Mouse (Mus musculus) heart, embryonic 14.5 days (tissue): ENCODE results near the gene Pirt. TPM values are rescaled to one million over a fixed set of nuclear protein-coding genes. Genes with fewer than 3 reads are reported as not detected.

Experiments
- ATAC-seq: fragments of 200-750 bp; cut with Nextera tagmentation; 2 replicates; pipeline ENCODE4 v1.8.0; 2017; ENCODE audit warnings: low read depth, moderate TSS enrichment; ENCODE audit not compliant: insufficient number of reproducible peaks, insufficient read depth, low FRiP score
- H3K27ac ChIP-seq, 2 experiments: fragments of 200-500 bp in 1 of 2; fragments of 300-500 bp in 1 of 2; sonication (generic) in 1 of 2; replicated peaks in 1 of 2; 2 replicates each; pipeline ENCODE4 v1.5.1; 2012 to 2014; ENCODE audit warnings: low read depth in 2 of 2, low read length in 2 of 2, control low read depth in 1 of 2, mild to moderate bottlenecking in 1 of 2, mixed read lengths in 1 of 2; ENCODE audit not compliant: control insufficient read depth in 1 of 2, insufficient read depth in 1 of 2
- H3K27me3 ChIP-seq: fragments of 300-500 bp; sonication (generic); 2 replicates; pipeline ENCODE4 v1.6.1; 2014; ENCODE audit warnings: mild to moderate bottlenecking, low read length, control low read depth; ENCODE audit not compliant: control insufficient read depth, insufficient read depth
- H3K36me3 ChIP-seq: fragments of 300-500 bp; sonication (generic); 2 replicates; pipeline ENCODE4 v1.6.1; 2014; ENCODE audit warnings: mild to moderate bottlenecking, control low read depth, low read length, mixed read lengths; ENCODE audit not compliant: control insufficient read depth, insufficient read depth
- H3K4me1 ChIP-seq, 2 experiments: fragments of 200-500 bp in 1 of 2; fragments of 300-500 bp in 1 of 2; sonication (generic) in 1 of 2; 2 replicates each; pipeline ENCODE4 v1.6.1; 2012 to 2014; ENCODE audit warnings: low read length in 2 of 2, control low read depth in 1 of 2, mixed read lengths in 1 of 2; ENCODE audit not compliant: control insufficient read depth in 2 of 2, insufficient read depth in 2 of 2
- H3K4me2 ChIP-seq: fragments of 300-500 bp; sonication (generic); 2 replicates; pipeline ENCODE4 v1.6.1; 2014; ENCODE audit warnings: mild to moderate bottlenecking, low read length
- H3K4me3 ChIP-seq, 2 experiments: fragments of 200-500 bp in 1 of 2; fragments of 300-500 bp in 1 of 2; sonication (generic) in 1 of 2; 2 replicates each; pipeline ENCODE4 v1.5.1; 2012 to 2014; ENCODE audit warnings: low read length in 2 of 2, mild to moderate bottlenecking in 2 of 2, control low read depth in 1 of 2, low read depth in 1 of 2, moderate library complexity in 1 of 2; ENCODE audit not compliant: control insufficient read depth in 1 of 2, insufficient read depth in 1 of 2
- H3K9ac ChIP-seq: fragments of 300-500 bp; sonication (generic); 2 replicates; pipeline ENCODE4 v1.6.1; 2014; ENCODE audit warnings: mild to moderate bottlenecking, low read length
- H3K9me3 ChIP-seq: fragments of 300-500 bp; sonication (generic); 2 replicates; pipeline ENCODE4 v1.6.1; 2016; ENCODE audit warnings: low read length, control low read depth; ENCODE audit not compliant: control insufficient read depth
- WGBS: fragments of 180-500 bp; shearing (Covaris S2); extraction: QIAGEN DNeasy Blood & Tissue Kit; methylation state at CpG from one replicate; pipeline ENCODE4 v1.1.7; 2014; 5-methylcytosine and 5-hydroxymethylcytosine counted together
- polyA plus RNA-seq: library from polyadenylated mRNA; unstranded; fragments of >200 nt; fragmentation: Nextera tagmentation; extraction: Ambion mirVana; gene quantifications from 2 replicates; pipeline ENCODE4 v1.2.1, GENCODE M21; 2014

Gene Pirt
- polyA plus RNA-seq, 1 experiment from 2014 or later, result 8.9 TPM

DNA sequence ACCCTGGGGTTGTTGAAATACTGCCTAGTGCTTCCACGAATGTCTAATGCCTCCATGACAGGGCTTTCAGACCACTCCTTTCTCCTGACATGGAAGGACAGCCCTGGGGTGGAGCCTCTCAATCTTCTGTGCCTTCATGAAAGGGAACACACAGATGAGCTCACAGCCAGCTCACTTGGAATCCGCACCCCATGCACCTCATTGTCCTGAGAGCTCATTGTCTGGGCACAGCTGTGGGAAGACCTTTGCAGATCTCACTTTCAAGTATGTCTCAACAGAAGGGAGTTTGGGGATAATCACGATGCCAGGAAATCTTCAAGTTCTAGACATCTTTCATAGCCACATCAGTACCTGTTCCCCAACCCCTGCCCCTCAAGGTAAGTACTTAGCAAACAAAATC, 16.5 kb downstream of the Pirt start:
- Histone ChIP-seq H3K4me3 (no peak overlapping the region), H3K4me2 (no peak overlapping the region), H3K27ac (no peak overlapping the region), H3K4me1 (no peaks in the 10 kb centered on the region), H3K9ac (no peak overlapping the region), H3K27me3 (no peaks in the 10 kb centered on the region), H3K9me3 (no peaks in the 10 kb centered on the region), H3K36me3 (no peaks in the 10 kb centered on the region)
- no peak for ATAC-seq
- 74% methylated on average over 3 of the region's 3 CpGs for WGBS

DNA sequence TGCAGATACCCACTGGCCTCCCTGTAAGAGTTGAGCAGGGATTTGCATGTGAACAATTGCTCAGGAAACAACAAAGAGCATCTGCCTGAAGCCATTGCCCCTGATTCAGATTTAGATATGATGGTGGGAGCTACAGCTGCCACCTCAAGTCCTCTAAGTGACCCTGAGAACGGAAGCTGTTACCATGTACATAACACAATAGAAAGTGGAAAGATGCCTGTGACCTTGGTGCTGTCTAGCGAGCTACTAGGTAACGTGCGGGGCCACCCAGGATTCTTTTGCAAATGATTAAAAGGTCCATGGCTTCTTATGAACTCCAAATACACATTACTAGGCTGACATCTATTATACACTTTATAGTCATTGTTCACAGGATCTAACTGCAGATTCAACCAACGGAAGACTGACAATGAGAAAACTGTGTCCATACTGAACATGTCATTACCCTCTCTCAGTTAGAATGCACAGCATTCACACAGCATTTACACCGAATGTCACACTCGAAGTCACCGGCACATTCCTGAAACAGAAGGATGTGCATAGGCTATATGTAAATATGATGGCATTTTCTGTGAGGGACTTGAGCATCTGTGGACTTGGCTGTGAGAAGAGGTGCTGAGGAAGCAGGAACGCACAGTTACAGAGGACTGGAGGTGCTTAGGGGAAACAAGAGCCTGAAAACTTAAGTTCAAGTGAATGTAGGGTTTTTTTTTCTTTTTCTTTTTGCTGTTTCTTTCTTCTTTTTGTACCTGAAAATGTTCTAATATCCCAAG, 21.2 kb downstream of the Pirt start:
- H3K4me2 ChIP-seq, result no peak overlapping the region
- no peaks in the 10 kb centered on the region for H3K36me3 ChIP-seq
- no peak for ATAC-seq
- H3K4me3 ChIP-seq, result no peak overlapping the region
- H3K27ac ChIP-seq, result no peak overlapping the region
- H3K4me1 ChIP-seq, result no peaks in the 10 kb centered on the region
- no peaks in the 10 kb centered on the region for H3K9me3 ChIP-seq
- H3K27me3 ChIP-seq, result no peaks in the 10 kb centered on the region
- H3K9ac ChIP-seq, result no peak overlapping the region
- 71% methylated on average over 9 of the region's 9 CpGs for WGBS

DNA sequence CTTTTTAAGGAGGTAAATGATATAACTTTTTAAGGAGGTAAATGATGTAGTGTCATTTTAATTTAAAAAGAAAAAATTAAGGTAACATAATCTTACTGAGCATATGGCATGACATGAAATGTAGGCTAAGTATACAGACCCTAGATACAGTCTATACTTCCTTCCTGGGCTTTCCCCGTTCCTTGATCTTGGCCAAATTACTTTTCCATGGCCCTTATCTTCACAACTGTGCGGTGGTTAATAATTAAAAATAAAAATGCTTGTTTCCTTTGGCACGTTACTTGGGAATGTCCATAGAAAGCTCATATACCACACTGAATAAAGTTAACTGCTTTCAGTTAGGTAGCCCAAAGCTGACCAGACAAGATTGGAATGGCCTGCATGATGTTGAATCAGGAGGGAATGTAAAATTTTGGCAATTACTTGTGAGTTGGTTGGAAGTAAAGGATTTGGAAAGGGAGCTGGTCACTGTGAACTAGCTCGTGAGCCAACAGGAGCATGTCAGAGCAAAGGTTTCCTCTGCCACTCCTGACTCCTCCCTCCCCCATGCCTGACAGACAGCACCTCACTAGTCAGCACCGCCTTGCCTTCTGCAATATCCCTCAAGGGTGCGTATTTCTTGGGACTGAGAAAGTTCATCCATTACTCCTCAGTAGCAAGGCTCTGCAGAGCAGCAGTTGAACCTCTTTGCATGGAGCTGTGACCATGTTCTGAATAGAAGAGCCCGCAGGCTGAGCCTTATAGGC, 22.8 kb downstream of the Pirt start:
- 77% methylated on average over 7 of the region's 7 CpGs for WGBS
- Histone ChIP-seq H3K9ac (no peak overlapping the region), H3K4me1 (no peaks in the 10 kb centered on the region), H3K27me3 (no peaks in the 10 kb centered on the region), H3K4me3 (no peak overlapping the region), H3K9me3 (no peaks in the 10 kb centered on the region), H3K36me3 (no peaks in the 10 kb centered on the region), H3K4me2 (no peak overlapping the region), H3K27ac (no peak overlapping the region)
- no peak for ATAC-seq

DNA sequence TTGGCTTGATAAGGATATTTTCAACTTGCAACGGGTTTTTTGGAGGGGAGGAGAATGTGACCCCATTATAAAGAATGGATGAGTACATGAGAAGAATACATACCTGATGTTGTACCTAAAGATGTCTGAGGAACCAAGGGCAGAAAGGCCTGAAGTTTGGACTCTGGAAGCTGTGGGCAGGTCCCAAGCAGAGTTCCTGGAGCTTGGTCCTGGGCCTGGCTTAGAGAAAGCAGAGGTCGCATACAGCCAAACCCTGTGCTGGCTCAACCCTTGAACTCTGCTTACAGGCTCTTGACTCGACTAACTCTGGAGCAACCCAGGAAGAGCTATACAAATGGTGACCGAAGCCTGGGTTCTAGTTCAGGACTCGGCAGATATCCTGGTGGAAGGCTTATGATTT, 30.2 kb downstream of the Pirt start:
- H3K9me3 ChIP-seq, result no peaks in the 10 kb centered on the region
- WGBS, result 82% methylated on average over 5 of the region's 5 CpGs

DNA sequence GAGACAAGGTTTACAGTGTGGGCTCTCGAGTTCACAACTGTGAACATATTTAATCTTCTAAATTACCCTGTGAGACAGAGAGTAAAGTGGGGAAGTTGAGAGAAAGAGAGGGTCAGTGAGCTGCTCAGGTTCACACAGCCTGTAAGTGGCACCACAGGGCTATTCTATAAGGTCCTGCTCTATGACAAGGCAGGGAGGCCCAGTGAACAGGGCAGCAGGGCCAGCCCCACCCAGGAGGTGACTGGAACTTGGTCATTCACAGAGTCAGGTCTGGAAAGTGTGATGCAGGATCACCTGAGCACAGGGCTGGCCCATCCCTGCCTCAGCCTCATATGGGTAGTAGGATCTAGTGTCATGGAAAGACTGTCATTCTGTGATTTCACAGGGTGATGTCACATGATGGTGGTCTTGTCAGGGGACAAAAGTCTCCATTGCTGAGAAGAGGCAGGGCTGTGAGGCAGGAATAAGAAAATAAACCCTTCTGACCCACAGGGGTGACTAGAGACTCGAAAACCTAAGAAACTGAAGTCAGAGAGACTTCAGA, 33.5 kb downstream of the Pirt start:
- no peak for ATAC-seq
- Histone ChIP-seq H3K27ac (no peak overlapping the region), H3K36me3 (no peaks in the 10 kb centered on the region), H3K9ac (no peak overlapping the region), H3K9me3 (no peaks in the 10 kb centered on the region), H3K4me1 (peaks cover 0 to 3% of the 10 kb centered on the region in 2 experiments; a peak in 1 of 4 replicates), H3K4me2 (no peak overlapping the region), H3K4me3 (no peak overlapping the region), H3K27me3 (no peaks in the 10 kb centered on the region)
- 58% methylated on average over 2 of the region's 2 CpGs for WGBS

More for the DNA sequence above, 30.2 kb downstream of the Pirt start:
- Histone ChIP-seq H3K36me3 (no peaks in the 10 kb centered on the region), H3K27me3 (no peaks in the 10 kb centered on the region), H3K27ac (no peak overlapping the region), H3K4me2 (no peak overlapping the region), H3K9ac (no peak overlapping the region), H3K4me3 (no peak overlapping the region), H3K4me1 (peaks cover 0 to 3% of the 10 kb centered on the region in 2 experiments; a peak in 1 of 4 replicates)
- ATAC-seq, result no peak

DNA sequence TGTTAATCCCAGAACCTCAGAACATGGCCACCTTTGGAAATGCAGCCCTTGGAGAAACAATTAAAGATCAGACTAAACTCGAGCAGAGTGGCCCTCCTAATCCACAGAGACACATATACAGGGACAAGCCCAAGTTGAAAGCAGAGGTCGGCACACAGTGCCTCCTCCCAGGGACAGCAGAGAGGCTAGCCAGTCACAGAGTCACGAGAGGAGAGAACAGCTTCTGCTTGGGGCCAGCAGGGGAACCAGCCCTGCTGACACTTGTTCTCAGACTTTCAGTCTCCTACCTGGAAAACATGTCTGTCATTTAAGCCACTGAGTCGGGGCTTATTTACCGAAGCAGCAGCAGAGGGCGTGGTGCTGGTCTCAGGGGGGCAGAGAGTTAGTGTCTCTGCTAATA, 34.7 kb downstream of the Pirt start:
- H3K4me1 ChIP-seq, result peaks cover 0 to 3% of the 10 kb centered on the region in 2 experiments; a peak in 1 of 4 replicates
- no peak overlapping the region for H3K4me3 ChIP-seq
- H3K9me3 ChIP-seq, result no peaks in the 10 kb centered on the region
- H3K36me3 ChIP-seq, result no peaks in the 10 kb centered on the region
- no peaks in the 10 kb centered on the region for H3K27me3 ChIP-seq
- H3K4me2 ChIP-seq, result no peak overlapping the region
- no peak for ATAC-seq
- no peak overlapping the region for H3K9ac ChIP-seq
- H3K27ac ChIP-seq, result no peak overlapping the region
- 51% methylated on average over 6 of the region's 6 CpGs for WGBS

DNA sequence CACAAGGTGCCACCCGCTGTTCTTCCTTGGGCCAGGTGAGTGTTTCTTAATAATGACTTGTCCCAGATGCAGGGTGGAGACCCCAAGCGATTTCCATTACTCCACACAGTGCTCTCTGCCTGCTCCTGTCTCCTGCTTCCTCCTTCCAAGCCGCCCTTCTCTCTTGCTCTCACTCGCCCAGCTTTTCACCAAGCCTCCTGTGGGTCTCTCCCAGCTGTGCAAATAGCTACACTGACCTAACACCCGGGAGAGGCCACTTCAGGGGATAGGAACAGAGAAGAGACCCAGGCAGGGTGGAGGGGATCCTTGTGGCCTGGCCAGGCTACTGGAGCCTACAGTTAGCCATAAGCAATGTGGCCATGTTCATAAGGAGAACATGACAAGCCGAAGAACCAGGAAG, 35.1 kb downstream of the Pirt start:
- Histone ChIP-seq H3K4me2 (no peak overlapping the region), H3K4me3 (no peak overlapping the region), H3K4me1 (peaks cover 0 to 3% of the 10 kb centered on the region in 2 experiments; a peak in 1 of 4 replicates), H3K36me3 (no peaks in the 10 kb centered on the region), H3K27me3 (no peaks in the 10 kb centered on the region), H3K9me3 (no peaks in the 10 kb centered on the region), H3K9ac (no peak overlapping the region), H3K27ac (no peak overlapping the region)
- WGBS, result 76% methylated on average over 6 of the region's 6 CpGs
- ATAC-seq, result no peak
